Mouse (Mus musculus): ENCODE data around the gene Triobp. TPM values are rescaled to one million over a fixed set of nuclear protein-coding genes. Genes with fewer than 3 reads are reported as not detected.

Triobp gene
- polyA plus RNA-seq, 1 experiment from 2014 or later, result 34.8 TPM

DNA sequence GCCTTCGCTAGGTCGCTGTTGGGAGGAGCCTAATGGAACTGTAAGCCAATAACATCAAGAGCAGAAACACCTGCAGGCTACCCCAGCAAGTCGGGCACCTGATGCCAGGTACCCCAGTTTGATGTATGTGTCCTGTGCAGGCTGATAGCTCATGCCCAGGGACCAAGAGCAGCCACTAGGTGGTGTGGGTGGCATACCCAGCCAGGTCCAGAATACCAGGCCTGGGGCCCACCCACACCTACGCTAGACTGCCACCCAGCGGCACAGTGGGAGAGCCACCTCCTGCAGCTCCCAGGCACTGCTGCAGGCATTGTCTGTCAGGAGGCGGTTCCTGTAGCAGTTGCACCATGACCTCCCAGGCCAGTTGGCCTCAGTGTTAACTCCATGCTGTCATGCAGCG, 91.3 kb downstream of the Triobp start:
- 16% methylated on average over 7 of the region's 7 CpGs for WGBS
- H3K9me3 ChIP-seq (ENCODE audit: control insufficient read depth, low read length), result no peaks in the 10 kb centered on the region
- ATAC-seq (ENCODE audit: low FRiP score), result peak; percentile 28

DNA sequence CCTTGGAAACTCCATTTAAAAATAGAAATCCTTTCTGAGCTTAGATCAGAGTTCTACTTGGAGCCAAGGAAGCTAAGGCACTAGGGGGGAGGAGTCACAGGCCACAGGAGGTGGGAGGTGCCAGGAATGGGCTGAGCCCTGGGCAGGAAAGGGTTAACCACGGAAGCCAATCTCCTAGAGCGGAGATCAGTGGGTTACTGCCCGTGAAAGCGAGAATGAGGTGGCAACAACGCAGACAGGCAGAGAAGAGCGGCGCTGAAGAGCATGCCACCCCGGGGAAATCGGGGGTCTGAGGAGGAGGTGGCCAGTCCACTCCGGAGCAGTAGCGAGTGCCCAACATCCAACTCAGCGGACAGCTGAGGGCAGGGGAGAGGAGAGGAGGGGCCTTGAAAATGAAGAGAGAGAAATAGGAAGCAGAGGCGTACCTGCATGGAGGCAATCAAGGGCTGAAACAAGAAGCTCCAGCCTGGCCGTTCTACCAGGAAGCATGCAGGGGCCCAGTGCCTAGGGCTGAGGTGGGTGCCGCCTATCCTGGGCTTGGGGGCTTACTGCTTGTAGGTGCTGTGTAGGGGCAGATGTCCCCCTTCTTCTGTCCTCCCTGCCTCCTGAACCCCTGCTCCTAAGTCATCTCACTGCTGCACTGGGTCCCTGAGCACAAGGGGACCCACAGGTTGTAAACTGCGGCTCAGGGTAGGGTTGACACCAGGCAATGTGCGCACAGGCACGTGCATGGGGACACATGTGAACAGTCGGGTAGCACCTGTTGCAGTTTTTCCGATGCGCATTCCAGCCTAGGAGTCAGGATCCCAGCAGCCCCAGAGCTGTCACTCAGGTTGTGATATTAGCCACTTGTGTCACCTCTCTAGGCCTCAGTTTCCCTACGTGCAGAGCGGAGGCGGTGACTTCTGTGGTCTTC, 93.2 kb downstream of the Triobp start:
- Histone ChIP-seq H3K4me2 (peak overlapping the region; percentile 34; the same call in 1 of the 2 replicates), H3K9ac (ENCODE audit: low read length) (no peak overlapping the region), H3K36me3 (ENCODE audit: control insufficient read depth, insufficient read depth, low read length) (no peaks in the 10 kb centered on the region), H3K27me3 (ENCODE audit: control insufficient read depth, insufficient read depth, low read length) (peaks cover 39% of the 10 kb centered on the region), H3K4me1 (ENCODE audit: control insufficient read depth, insufficient read depth, low read length) (peaks cover 3% of the 10 kb centered on the region), H3K4me3 (ENCODE audit: low read depth, low read length) (peak overlapping the region; percentile 13; the same call in 1 of the 2 replicates), H3K9me3 (ENCODE audit: control insufficient read depth, low read length) (no peaks in the 10 kb centered on the region), H3K27ac (ENCODE audit: low read depth, low read length) (no peak overlapping the region)
- WGBS, result 25% methylated on average over 24 of the region's 24 CpGs
- DNase-seq (ENCODE audit: low spot score, missing footprints) (peak; percentile 90), ATAC-seq (ENCODE audit: low FRiP score) (no peak)

More for the DNA sequence above, 91.3 kb downstream of the Triobp start:
- H3K9ac ChIP-seq (ENCODE audit: low read length), result no peak overlapping the region
- H3K36me3 ChIP-seq (ENCODE audit: control insufficient read depth, insufficient read depth, low read length), result no peaks in the 10 kb centered on the region
- no peak overlapping the region for H3K4me2 ChIP-seq
- DNase-seq (ENCODE audit: low spot score, missing footprints), result no peak
- H3K27ac ChIP-seq (ENCODE audit: low read depth, low read length), result no peak overlapping the region
- H3K4me1 ChIP-seq (ENCODE audit: control insufficient read depth, insufficient read depth, low read length), result peaks cover 3% of the 10 kb centered on the region
- no peak overlapping the region for H3K4me3 ChIP-seq (ENCODE audit: low read depth, low read length)
- H3K27me3 ChIP-seq (ENCODE audit: control insufficient read depth, insufficient read depth, low read length), result peaks cover 38% of the 10 kb centered on the region

DNA sequence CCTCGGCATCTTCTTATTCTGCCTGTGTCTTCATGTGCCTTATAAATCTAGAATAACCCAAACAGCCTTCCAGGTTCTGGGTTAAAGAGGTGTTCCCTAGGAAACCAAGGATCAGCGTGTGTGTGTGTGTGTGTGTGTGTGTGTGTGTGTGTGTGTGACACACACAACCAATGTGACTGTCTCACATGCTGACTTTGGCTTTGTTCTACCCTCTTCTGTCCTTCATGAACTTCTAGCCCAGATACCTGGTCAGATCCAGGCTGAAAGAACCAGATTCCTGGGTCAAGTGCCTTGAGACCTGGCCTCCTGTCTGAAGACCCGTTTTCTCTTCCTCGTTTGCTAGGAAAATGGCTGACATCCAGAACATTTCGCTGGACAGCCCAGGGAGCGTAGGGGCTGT, 94.1 kb downstream of the Triobp start, which contains the start of gene Galr3:
Galr3 (plus strand) TSS at position 301 of the 400 bp plus-strand sequence.
- Histone ChIP-seq H3K4me1 (ENCODE audit: control insufficient read depth, insufficient read depth, low read length) (peaks cover 3% of the 10 kb centered on the region), H3K4me3 (ENCODE audit: low read depth, low read length) (peak within 1 kb of the TSS; percentile 41), H3K9me3 (ENCODE audit: control insufficient read depth, low read length) (no peaks in the 10 kb centered on the region), H3K36me3 (ENCODE audit: control insufficient read depth, insufficient read depth, low read length) (no peaks in the 10 kb centered on the region), H3K4me2 (peak within 1 kb of the TSS; percentile 71), H3K27me3 (ENCODE audit: control insufficient read depth, insufficient read depth, low read length) (peaks cover 39% of the 10 kb centered on the region), H3K27ac (ENCODE audit: low read depth, low read length) (no peak within 1 kb of the TSS), H3K9ac (ENCODE audit: low read length) (peak within 1 kb of the TSS; percentile 36; the same call in 1 of the 2 replicates)
- ATAC-seq (ENCODE audit: low FRiP score), result no peak
- 76% methylated on average over 6 of the region's 6 CpGs for WGBS
- DNase-seq (ENCODE audit: low spot score, missing footprints), result no peak

DNA sequence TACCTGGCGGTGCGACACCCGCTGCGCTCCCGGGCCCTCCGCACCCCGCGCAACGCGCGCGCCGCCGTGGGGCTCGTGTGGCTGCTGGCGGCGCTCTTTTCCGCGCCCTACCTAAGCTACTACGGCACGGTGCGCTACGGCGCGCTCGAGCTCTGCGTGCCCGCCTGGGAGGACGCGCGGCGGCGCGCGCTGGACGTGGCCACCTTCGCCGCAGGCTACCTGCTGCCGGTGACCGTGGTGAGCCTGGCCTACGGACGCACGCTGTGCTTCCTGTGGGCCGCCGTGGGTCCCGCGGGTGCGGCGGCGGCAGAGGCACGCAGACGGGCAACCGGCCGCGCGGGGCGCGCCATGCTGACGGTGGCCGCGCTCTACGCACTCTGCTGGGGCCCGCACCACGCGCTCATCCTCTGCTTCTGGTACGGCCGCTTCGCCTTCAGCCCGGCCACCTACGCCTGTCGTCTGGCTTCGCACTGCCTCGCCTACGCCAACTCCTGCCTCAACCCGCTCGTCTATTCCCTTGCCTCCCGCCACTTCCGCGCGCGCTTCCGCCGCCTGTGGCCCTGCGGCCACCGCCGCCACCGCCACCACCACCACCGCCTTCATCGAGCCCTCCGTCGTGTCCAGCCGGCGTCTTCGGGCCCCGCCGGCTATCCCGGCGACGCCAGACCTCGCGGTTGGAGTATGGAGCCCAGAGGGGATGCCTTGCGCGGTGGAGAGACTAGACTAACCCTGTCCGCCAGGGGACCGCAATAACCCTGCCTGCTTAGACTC, 95.4 kb downstream of the Triobp start:
- Histone ChIP-seq H3K4me3 (ENCODE audit: low read depth, low read length) (peak overlapping the region; percentile 41), H3K4me1 (ENCODE audit: control insufficient read depth, insufficient read depth, low read length) (peaks cover 3% of the 10 kb centered on the region), H3K27ac (ENCODE audit: low read depth, low read length) (no peak overlapping the region), H3K27me3 (ENCODE audit: control insufficient read depth, insufficient read depth, low read length) (peaks cover 39% of the 10 kb centered on the region), H3K36me3 (ENCODE audit: control insufficient read depth, insufficient read depth, low read length) (no peaks in the 10 kb centered on the region), H3K9ac (ENCODE audit: low read length) (peak overlapping the region; percentile 36; the same call in 1 of the 2 replicates), H3K4me2 (peak overlapping the region; percentile 71), H3K9me3 (ENCODE audit: control insufficient read depth, low read length) (no peaks in the 10 kb centered on the region)
- DNase-seq (ENCODE audit: low spot score, missing footprints) (peak; percentile 94), ATAC-seq (ENCODE audit: low FRiP score) (0 out of 2 replicates have a peak, but pooled peaks have one; percentile 4)
- under 1% methylated on average over 97 of the region's 105 CpGs for whole genome bisulfite sequencing

DNA sequence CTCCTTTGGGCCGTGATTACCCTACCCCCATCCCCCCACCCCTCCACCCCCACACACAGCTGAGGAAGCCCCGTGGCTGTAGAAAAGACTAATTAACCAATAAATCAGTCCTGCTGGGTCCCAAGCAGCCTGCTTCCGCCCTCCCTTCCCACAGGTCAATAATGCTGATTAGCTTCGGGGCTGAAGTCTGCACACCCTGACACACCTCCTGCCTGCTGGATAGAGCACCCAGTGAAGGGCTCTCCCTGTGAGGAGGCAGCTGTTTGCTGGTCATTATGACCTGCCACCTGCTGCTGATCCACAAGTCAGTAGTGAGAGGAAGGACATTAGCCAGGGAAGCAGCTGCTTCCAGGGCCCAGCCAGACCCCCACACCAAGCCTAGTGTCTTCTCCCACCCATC, 97.3 kb downstream of the Triobp start:
- Histone ChIP-seq H3K4me2 (no peak overlapping the region), H3K9ac (ENCODE audit: low read length) (no peak overlapping the region), H3K36me3 (ENCODE audit: control insufficient read depth, insufficient read depth, low read length) (no peaks in the 10 kb centered on the region), H3K4me3 (ENCODE audit: low read depth, low read length) (no peak overlapping the region), H3K4me1 (ENCODE audit: control insufficient read depth, insufficient read depth, low read length) (peaks cover 3% of the 10 kb centered on the region), H3K9me3 (ENCODE audit: control insufficient read depth, low read length) (no peaks in the 10 kb centered on the region), H3K27me3 (ENCODE audit: control insufficient read depth, insufficient read depth, low read length) (peaks cover 39% of the 10 kb centered on the region), H3K27ac (ENCODE audit: low read depth, low read length) (no peak overlapping the region)
- peak; percentile 88 for DNase-seq (ENCODE audit: low spot score, missing footprints)
- 23% methylated on average over 4 of the region's 4 CpGs for WGBS
- ATAC-seq (ENCODE audit: low FRiP score), result peak; percentile 75

DNA sequence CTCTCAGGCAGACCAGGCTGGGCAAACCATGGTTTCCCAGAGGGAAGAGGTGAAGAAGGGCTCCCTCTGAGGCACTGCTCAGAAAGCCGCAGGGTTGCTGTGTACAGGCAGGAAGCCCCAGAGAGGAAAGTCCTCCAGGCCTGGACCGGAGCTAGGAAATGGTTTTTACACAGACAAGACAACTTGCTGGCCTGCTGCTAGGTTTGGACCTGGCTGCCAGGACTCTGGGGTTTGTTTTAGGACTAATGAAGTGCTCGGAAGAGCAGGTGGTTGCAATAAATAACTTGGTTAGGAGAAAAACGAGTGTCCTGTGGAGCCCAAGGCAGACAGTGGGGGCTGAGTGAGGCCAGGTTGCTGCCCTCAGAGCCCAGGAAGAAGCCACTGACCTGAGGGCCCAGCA, 100.7 kb downstream of the Triobp start:
- 66% methylated on average over 4 of the region's 4 CpGs for WGBS

DNA sequence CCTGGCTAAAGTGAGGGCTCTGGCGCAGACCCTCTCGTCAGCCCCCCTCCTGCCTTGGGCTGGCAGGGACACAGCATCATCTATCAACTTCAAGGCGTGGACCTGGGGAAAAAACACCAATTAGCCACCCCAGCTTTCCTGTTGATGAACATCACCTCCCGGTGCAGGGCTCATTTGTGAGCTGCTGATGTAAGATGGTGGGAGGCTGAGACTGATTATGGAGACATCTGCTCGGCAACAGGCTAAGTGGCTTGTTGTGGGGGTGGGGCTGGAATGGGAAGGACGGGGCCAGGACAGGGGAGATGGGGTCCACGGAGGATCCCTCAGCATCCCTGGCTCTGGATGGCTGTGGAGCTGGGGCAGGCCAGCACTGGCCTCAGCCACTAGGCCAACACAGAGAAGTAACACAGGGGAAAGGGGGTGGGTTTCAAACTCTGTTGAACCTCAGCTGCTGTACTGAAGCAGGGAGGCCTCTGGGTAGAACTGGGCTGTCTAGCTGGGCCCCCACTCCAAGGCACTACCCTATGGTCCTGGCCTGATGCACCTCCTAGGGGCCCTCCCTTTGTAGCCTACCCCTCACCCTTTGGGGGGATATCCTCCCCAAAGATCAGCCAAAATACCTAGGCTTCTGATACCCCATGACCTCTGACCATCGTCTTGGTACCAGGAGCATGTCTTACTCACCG, 102.8 kb downstream of the Triobp start:
- H3K4me2 ChIP-seq, result no peak overlapping the region
- H3K36me3 ChIP-seq (ENCODE audit: control insufficient read depth, insufficient read depth, low read length), result peaks cover 13% of the 10 kb centered on the region
- H3K9ac ChIP-seq (ENCODE audit: low read length), result no peak overlapping the region
- H3K27me3 ChIP-seq (ENCODE audit: control insufficient read depth, insufficient read depth, low read length), result no peaks in the 10 kb centered on the region
- H3K4me3 ChIP-seq (ENCODE audit: low read depth, low read length), result no peak overlapping the region
- DNase-seq (ENCODE audit: low spot score, missing footprints) (no peak), ATAC-seq (ENCODE audit: low FRiP score) (no peak)
- no peak overlapping the region for H3K27ac ChIP-seq (ENCODE audit: low read depth, low read length)
- H3K9me3 ChIP-seq (ENCODE audit: control insufficient read depth, low read length), result no peaks in the 10 kb centered on the region
- no peaks in the 10 kb centered on the region for H3K4me1 ChIP-seq (ENCODE audit: control insufficient read depth, insufficient read depth, low read length)
- 66% methylated on average over 9 of the region's 9 CpGs for WGBS

More for the DNA sequence above, 100.7 kb downstream of the Triobp start:
- Histone ChIP-seq H3K9me3 (ENCODE audit: control insufficient read depth, low read length) (no peaks in the 10 kb centered on the region), H3K4me3 (ENCODE audit: low read depth, low read length) (no peak overlapping the region), H3K36me3 (ENCODE audit: control insufficient read depth, insufficient read depth, low read length) (no peaks in the 10 kb centered on the region), H3K27ac (ENCODE audit: low read depth, low read length) (no peak overlapping the region), H3K4me2 (no peak overlapping the region), H3K4me1 (ENCODE audit: control insufficient read depth, insufficient read depth, low read length) (no peaks in the 10 kb centered on the region), H3K27me3 (ENCODE audit: control insufficient read depth, insufficient read depth, low read length) (peaks cover 8% of the 10 kb centered on the region), H3K9ac (ENCODE audit: low read length) (no peak overlapping the region)
- no peak for ATAC-seq (ENCODE audit: low FRiP score)
- no peak for DNase-seq (ENCODE audit: low spot score, missing footprints)

DNA sequence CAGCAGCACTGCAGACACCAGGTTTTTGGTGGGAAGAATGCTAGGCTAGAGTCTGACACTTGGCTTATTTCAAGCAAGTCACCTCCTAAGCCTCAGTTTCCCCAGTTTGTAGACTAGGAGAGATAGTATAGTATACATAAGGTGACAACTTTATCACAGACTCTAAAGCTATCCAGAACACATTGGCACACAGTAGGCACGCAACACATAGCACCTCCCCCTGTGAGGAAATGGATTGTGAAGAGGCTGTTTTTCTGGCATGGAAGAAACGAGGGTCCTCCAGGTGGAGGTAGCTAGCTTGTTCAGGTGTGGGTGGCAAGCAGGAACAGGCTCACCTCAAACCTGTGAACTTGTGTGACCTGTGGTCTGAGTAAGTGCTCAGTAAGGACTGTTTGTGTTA, 103.4 kb downstream of the Triobp start:
- ATAC-seq (ENCODE audit: low FRiP score) (no peak), DNase-seq (ENCODE audit: low spot score, missing footprints) (no peak)
- Histone ChIP-seq H3K27ac (ENCODE audit: low read depth, low read length) (no peak overlapping the region), H3K9ac (ENCODE audit: low read length) (no peak overlapping the region), H3K4me1 (ENCODE audit: control insufficient read depth, insufficient read depth, low read length) (no peaks in the 10 kb centered on the region), H3K36me3 (ENCODE audit: control insufficient read depth, insufficient read depth, low read length) (peaks cover 18% of the 10 kb centered on the region), H3K4me2 (no peak overlapping the region), H3K4me3 (ENCODE audit: low read depth, low read length) (no peak overlapping the region), H3K9me3 (ENCODE audit: control insufficient read depth, low read length) (no peaks in the 10 kb centered on the region), H3K27me3 (ENCODE audit: control insufficient read depth, insufficient read depth, low read length) (no peaks in the 10 kb centered on the region)
- 85% methylated on average over 2 of the region's 2 CpGs for WGBS

Measured in midbrain, embryonic 11.5 days (tissue).